Mouse (Mus musculus) neural tube, embryonic 11.5 days (tissue): ENCODE measurements at regions not wholly inside any gene's neighbourhood (a gene's known extent, or its start where the extent isn't known, plus 50 kb on each side); places are given as distances from the start of the nearest gene placed in this dataset.
"Not testable (repeated sequence)": the region's sequence is repeated elsewhere in the genome, so short reads cannot be mapped to it uniquely, and the experiment has no call there.

ENCODE experiments used
- ATAC-seq: fragments of 200-750 bp; cut with Nextera tagmentation; 2 replicates; pipeline ENCODE4 v1.8.0; 2017; ENCODE audit warnings: moderate number of reproducible peaks, mild to moderate bottlenecking, moderate TSS enrichment, moderate library complexity; ENCODE audit not compliant: insufficient read depth, low FRiP score, low TSS enrichment
- DNase-seq: peaks from one replicate; pipeline ENCODE4 v3.0.0-alpha.2; 2015; ENCODE audit warnings: low spot score
- H3K27ac ChIP-seq: fragments of 300-500 bp; sonication (generic); 2 replicates; pipeline ENCODE4 v1.5.1; 2014; ENCODE audit warnings: low read depth, mild to moderate bottlenecking, low read length
- H3K27me3 ChIP-seq: fragments of 300-500 bp; sonication (generic); 2 replicates; pipeline ENCODE4 v1.6.1; 2014; ENCODE audit warnings: mild to moderate bottlenecking, low read length, mixed read lengths; ENCODE audit not compliant: control insufficient read depth, insufficient read depth
- H3K36me3 ChIP-seq: fragments of 300-500 bp; sonication (generic); 2 replicates; pipeline ENCODE4 v1.6.1; 2014; ENCODE audit warnings: mild to moderate bottlenecking, low read length, moderate library complexity, mixed read lengths; ENCODE audit not compliant: control insufficient read depth, insufficient read depth
- H3K4me1 ChIP-seq: fragments of 300-500 bp; sonication (generic); 2 replicates; pipeline ENCODE4 v1.6.1; 2014; ENCODE audit warnings: low read length, mixed read lengths; ENCODE audit not compliant: control insufficient read depth, insufficient read depth
- H3K4me2 ChIP-seq: fragments of 300-500 bp; sonication (generic); 2 replicates; pipeline ENCODE4 v1.6.1; 2014; ENCODE audit warnings: low read depth, mild to moderate bottlenecking, moderate library complexity
- H3K4me3 ChIP-seq: fragments of 300-500 bp; sonication (generic); 2 replicates; pipeline ENCODE4 v1.5.1; 2014; ENCODE audit warnings: low read depth, low read length
- H3K9ac ChIP-seq: fragments of 300-500 bp; sonication (generic); 2 replicates; pipeline ENCODE4 v1.6.1; 2014; ENCODE audit warnings: mild to moderate bottlenecking, low read length
- H3K9me3 ChIP-seq: fragments of 300-500 bp; sonication (generic); 2 replicates; pipeline ENCODE4 v1.6.1; 2016; ENCODE audit warnings: low read length; ENCODE audit not compliant: control insufficient read depth
- WGBS: fragments of 180-500 bp; shearing (Covaris S2); extraction: QIAGEN DNeasy Blood & Tissue Kit; methylation state at CpG from one replicate; pipeline ENCODE4 v1.1.7; 2014; 5-methylcytosine and 5-hydroxymethylcytosine counted together

DNA sequence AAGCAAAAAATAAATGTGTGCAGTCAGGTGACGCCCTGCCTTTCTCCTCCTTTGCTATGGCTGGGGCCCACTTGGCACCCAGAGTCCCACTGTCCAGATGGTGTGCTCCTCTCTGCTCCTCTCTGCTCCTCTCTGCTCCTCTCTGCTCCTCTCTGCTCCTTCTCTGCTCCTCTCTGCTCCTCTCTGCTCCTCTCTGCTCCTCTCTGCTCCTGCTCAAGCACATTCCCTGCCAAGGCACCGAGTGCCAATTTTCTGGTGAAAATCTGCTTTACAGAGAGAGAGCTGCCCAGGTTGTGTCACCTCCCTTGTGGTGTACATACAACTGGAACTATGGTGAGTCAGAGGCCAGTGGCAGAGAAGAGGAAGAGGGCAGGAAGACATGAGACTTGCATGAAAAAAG lies 192.8 kb upstream of the Stxbp5 start:
- WGBS: 77% methylated on average over 2 of the region's 2 CpGs
- H3K4me1 ChIP-seq: no peaks in the 10 kb centered on the region
- DNase-seq: no peak

DNA sequence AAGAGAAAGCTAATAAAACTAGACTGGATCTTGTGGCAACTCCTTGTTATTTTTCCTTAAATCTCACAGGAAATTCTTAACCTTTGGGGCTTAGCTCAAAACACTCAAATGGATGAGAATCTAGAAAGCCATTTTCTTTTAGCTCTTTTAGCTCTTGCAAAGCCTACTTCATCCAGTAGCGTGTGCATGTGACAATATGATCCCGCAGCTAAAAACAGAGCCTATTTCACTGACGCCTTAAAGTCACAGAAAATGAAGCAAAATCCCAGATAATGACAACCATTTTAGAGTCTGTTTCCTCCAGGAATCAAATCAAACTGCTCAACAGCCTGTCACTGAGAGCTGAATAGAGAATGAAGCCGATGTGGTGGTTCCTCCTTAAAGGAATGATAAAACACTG lies 185.1 kb upstream of the Stxbp5 start:
- DNase-seq: no peak
- Histone ChIP-seq H3K4me1 (no peaks in the 10 kb centered on the region), H3K27ac (no peak overlapping the region), H3K9ac (no peak overlapping the region), H3K4me2 (no peak overlapping the region), H3K9me3 (no peaks in the 10 kb centered on the region), H3K27me3 (no peaks in the 10 kb centered on the region), H3K4me3 (no peak overlapping the region), H3K36me3 (no peaks in the 10 kb centered on the region)
- ATAC-seq: no peak
- WGBS: 87% methylated on average over 4 of the region's 4 CpGs

More for the DNA sequence above, 192.8 kb upstream of the Stxbp5 start:
- H3K36me3 ChIP-seq: no peaks in the 10 kb centered on the region
- no peaks in the 10 kb centered on the region for H3K27me3 ChIP-seq
- H3K4me2 ChIP-seq: no peak overlapping the region
- no peak overlapping the region for H3K4me3 ChIP-seq
- ATAC-seq: no peak
- no peaks in the 10 kb centered on the region for H3K9me3 ChIP-seq
- H3K9ac ChIP-seq: no peak overlapping the region
- H3K27ac ChIP-seq: no peak overlapping the region

DNA sequence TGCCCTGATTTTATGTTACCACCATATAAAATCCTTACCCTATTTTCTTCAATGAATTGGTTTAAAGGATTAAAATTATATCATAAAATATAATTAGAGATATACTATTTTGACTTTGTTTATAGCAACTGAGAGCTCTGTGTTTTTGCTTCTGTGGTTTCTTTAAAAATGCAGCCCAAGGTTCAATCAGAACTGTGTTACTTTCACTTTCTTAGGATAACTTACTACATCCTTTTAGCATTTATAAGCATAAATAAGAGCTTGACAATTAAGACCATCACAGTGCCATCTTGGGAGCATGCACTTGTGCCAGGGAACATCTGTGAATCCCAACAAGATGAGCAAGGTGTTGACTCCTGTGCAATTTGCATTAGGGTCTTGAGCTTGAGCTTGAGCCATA lies 169.3 kb upstream of the Stxbp5 start:
- ATAC-seq (no peak), DNase-seq (no peak)
- Histone ChIP-seq H3K4me1 (no peaks in the 10 kb centered on the region), H3K9me3 (no peaks in the 10 kb centered on the region), H3K4me2 (no peak overlapping the region), H3K27me3 (no peaks in the 10 kb centered on the region), H3K36me3 (no peaks in the 10 kb centered on the region), H3K4me3 (no peak overlapping the region), H3K27ac (no peak overlapping the region), H3K9ac (no peak overlapping the region)

DNA sequence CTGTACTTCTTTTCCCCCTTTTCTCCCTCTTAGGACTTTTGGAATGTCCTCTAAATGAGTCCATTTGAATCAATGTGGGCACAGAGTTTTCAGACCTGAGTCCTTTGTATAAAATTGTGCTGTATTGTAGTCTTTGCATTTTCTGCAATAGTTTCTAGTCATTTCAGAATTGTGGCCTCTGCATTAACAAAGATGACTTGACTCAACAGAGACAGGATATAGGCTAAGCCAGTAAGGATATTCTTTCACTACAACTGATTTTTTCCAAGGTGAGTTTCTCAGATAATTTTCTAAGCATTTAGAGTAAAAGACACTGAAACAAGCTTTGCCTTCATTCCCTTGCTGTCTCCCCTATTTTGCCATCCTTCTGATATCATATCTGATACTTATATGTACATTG lies 168.8 kb upstream of the Stxbp5 start:
- not testable (repeated sequence) for H3K9ac ChIP-seq, H3K9me3 ChIP-seq, H3K4me1 ChIP-seq, DNase-seq, H3K36me3 ChIP-seq, H3K27me3 ChIP-seq, H3K27ac ChIP-seq, ATAC-seq, H3K4me2 ChIP-seq, H3K4me3 ChIP-seq

DNA sequence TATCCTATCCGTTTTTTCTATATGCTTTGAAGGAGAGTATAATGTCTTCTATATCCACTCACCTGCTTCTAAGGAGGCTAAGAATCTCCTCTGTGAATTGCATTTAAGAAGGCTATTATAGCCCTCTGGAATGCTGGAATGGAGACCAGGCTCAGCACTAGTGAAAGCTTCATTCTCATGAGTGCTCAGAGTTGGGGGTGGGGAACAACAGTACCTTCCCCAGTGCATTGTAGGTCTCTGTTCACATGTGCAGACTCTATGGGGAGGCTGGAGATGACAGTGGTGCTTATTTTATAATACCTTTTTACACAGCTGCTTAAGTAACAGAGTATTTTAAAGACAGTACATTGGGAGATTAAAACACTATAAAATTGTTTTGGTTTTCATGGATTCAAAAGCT lies 145.9 kb upstream of the Stxbp5 start:
- WGBS: 81% methylated on average over 1 of the region's 1 CpGs
- H3K27ac ChIP-seq: no peak overlapping the region
- H3K9ac ChIP-seq: no peak overlapping the region
- no peaks in the 10 kb centered on the region for H3K27me3 ChIP-seq
- DNase-seq (no peak), ATAC-seq (no peak)
- no peaks in the 10 kb centered on the region for H3K36me3 ChIP-seq
- H3K4me2 ChIP-seq: no peak overlapping the region
- no peak overlapping the region for H3K4me3 ChIP-seq
- no peaks in the 10 kb centered on the region for H3K9me3 ChIP-seq
- no peaks in the 10 kb centered on the region for H3K4me1 ChIP-seq

DNA sequence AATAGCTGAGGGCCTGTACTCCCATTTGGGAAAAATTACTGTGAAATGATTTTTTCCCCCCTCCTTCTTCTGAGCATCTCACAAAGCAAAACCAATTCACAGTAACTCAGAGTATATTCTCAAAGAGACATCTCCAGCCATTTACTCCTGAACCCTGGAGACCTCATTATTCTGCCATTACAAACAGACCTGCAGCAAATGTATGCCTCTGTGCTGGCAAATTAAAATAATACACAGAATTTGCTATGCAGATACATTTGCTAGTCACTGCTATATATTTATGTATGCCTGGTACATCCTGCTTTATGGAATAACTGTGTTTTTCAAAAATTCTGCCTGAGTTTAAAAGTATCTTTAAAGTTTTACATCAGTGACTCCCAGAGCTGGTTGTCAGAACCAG lies 145.4 kb upstream of the Stxbp5 start:
- H3K27ac ChIP-seq: no peak overlapping the region
- no peaks in the 10 kb centered on the region for H3K4me1 ChIP-seq
- no peak overlapping the region for H3K4me3 ChIP-seq
- H3K9ac ChIP-seq: no peak overlapping the region
- H3K36me3 ChIP-seq: no peaks in the 10 kb centered on the region
- no peaks in the 10 kb centered on the region for H3K9me3 ChIP-seq
- no peaks in the 10 kb centered on the region for H3K27me3 ChIP-seq
- no peak for ATAC-seq
- no peak overlapping the region for H3K4me2 ChIP-seq
- DNase-seq: no peak

DNA sequence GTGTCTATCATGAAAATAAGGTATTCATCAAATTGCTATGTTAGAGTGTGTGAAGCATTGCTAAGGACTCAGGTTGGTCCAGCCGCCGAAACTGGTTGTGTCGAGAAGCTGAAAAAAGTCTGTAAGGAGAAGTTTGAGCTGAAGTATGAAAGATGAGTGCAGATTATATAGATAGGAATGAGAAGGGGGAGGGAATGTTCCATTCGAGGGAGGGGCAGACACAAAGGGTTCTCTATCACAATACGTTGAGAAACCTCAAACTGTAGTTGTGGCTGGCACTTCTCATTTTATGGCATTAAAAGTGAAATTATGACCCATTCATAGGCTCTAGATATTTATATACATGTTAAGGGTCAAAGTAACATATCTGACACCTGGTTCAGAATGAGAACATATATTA lies 108.4 kb upstream of the Stxbp5 start:
- 94% methylated on average over 5 of the region's 5 CpGs for WGBS
- no peak overlapping the region for H3K27ac ChIP-seq
- no peaks in the 10 kb centered on the region for H3K27me3 ChIP-seq
- H3K4me3 ChIP-seq: no peak overlapping the region
- no peak overlapping the region for H3K4me2 ChIP-seq
- no peaks in the 10 kb centered on the region for H3K36me3 ChIP-seq
- no peak overlapping the region for H3K9ac ChIP-seq
- no peak for DNase-seq
- no peak for ATAC-seq
- H3K4me1 ChIP-seq: no peaks in the 10 kb centered on the region
- no peaks in the 10 kb centered on the region for H3K9me3 ChIP-seq

DNA sequence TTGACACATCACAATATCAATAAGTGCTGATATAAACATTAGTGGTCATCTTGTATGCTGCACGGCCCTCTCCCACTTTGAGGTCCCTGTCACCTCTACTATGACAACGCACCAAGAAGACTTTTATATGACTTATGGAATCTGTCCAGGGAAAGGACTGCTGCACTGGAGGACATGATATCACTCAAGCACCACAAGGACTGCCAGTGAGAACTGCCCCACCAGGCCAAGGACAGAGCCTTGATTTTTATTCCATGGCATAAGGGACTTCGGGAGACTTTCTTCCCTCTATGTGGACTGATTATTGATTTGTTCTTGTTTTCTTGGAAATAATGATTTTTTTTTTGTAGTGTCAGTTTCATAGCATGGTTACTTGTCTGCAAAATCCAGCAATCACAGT lies 97.7 kb upstream of the Stxbp5 start:
- H3K36me3 ChIP-seq: no peaks in the 10 kb centered on the region
- WGBS: 94% methylated on average over 3 of the region's 3 CpGs

DNA sequence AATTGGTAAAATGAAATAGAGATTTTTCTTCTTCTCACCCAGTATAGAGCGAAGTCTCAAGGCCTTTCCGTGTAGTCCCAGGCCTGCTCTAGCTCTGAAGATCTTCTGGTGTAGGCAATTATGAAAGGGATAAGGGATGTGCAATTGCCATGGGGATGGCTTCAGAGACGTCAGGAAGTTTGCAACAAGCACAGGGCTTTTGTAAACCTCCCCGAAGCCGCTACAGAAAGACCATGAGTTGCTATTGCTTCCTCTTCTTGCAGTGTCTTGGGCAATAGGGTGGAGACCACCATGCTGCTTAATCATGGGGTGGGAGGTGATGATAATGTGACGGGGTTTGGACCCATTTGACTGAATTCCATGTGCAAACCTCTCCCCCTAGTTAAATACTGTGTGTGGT lies 95.3 kb upstream of the Stxbp5 start:
- 86% methylated on average over 6 of the region's 6 CpGs for WGBS
- H3K36me3 ChIP-seq: no peaks in the 10 kb centered on the region
- no peak for DNase-seq

More for the DNA sequence above, 97.7 kb upstream of the Stxbp5 start:
- Histone ChIP-seq H3K9me3 (no peaks in the 10 kb centered on the region), H3K9ac (no peak overlapping the region), H3K4me1 (no peaks in the 10 kb centered on the region), H3K27ac (no peak overlapping the region), H3K4me3 (no peak overlapping the region), H3K27me3 (no peaks in the 10 kb centered on the region), H3K4me2 (no peak overlapping the region)
- ATAC-seq: no peak
- DNase-seq: no peak

More for the DNA sequence above, 95.3 kb upstream of the Stxbp5 start:
- H3K9ac ChIP-seq: no peak overlapping the region
- no peak overlapping the region for H3K27ac ChIP-seq
- H3K27me3 ChIP-seq: no peaks in the 10 kb centered on the region
- ATAC-seq: no peak
- no peaks in the 10 kb centered on the region for H3K4me1 ChIP-seq
- no peak overlapping the region for H3K4me3 ChIP-seq
- no peaks in the 10 kb centered on the region for H3K9me3 ChIP-seq
- no peak overlapping the region for H3K4me2 ChIP-seq
